Mouse (Mus musculus) embryonic fibroblast, embryonic 13.5 days (primary cell): ENCODE measurements around the gene Mkrn3.

Source experiments
- CTCF ChIP-seq: IDR thresholded peaks from 2 replicates; pipeline ENCODE4 v1.5.1; 2011; ENCODE audit warnings: mild to moderate bottlenecking, control low read depth, low read length, moderate library complexity, borderline replicate concordance; ENCODE audit not compliant: insufficient read depth
- POLR2A ChIP-seq: IDR thresholded peaks from 2 replicates; pipeline ENCODE4 v1.6.1; 2011; ENCODE audit warnings: low read depth, mild to moderate bottlenecking, control low read depth, low read length, moderate library complexity

DNA sequence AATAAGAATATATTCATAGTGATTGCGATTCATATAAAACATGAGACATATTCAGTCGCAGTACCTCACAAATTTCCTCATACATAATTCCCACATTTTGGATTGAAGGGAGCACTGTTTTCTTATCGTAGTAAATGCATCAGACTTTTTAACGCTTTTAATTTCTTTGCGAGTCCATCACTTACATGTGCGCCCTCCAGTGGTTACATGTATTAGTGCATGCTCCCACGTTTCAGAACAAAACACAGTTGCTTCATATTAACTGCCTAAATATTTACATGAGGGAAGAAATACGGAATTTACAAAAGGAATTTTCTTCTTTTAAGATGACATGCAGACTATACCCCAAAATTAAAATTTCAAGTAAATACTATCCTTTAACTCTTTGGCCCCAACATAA lies 8.4 kb upstream of the Mkrn3 start:
- TF ChIP-seq POLR2A (no peak), CTCF (no peak)
